Mouse (Mus musculus) neutrophil, adult 5-6 weeks (primary cell): ENCODE data around the gene Lap3. TPM values are rescaled to one million over a fixed set of nuclear protein-coding genes. Genes with fewer than 3 reads are reported as not detected.

Source experiments
- ATAC-seq: fragments of 151-379, 151-347 bp; 2 replicates; pipeline ENCODE4 v1.8.0; 2017; ENCODE audit warnings: mild to moderate bottlenecking, moderate TSS enrichment; ENCODE audit not compliant: insufficient number of reproducible peaks, poor library complexity, low FRiP score, severe bottlenecking; ENCODE audit errors: extremely low read depth
- total RNA-seq: library from RNA; stranded (forward); fragments of 200-1000 nt; gene quantifications from 2 replicates; pipeline ENCODE4 v1.2.3, GENCODE M21; 2017

The Lap3 gene
- total RNA-seq, 1 experiment from 2014 or later, result 6.1 TPM

- no peak for ATAC-seq
Observed at GRCm38 (mm10) chr5:45494093-45494755, 1.1 kb downstream of the Lap3 start.

GRCm38 (mm10) chr5:45495429-45495975, 2.3 kb downstream of the Lap3 start:
- ATAC-seq, result no peak

GRCm38 (mm10) chr5:45496042-45496441, 2.9 kb downstream of the Lap3 start:
- ATAC-seq, result no peak

- ATAC-seq, result no peak
Observed at GRCm38 (mm10) chr5:45496479-45496878, 3.3 kb downstream of the Lap3 start.

- no peak for ATAC-seq
Observed at GRCm38 (mm10) chr5:45496930-45497550, 3.9 kb downstream of the Lap3 start.

GRCm38 (mm10) chr5:45497564-45497963, 4.4 kb downstream of the Lap3 start:
- ATAC-seq, result no peak

- no peak for ATAC-seq
Observed at GRCm38 (mm10) chr5:45510071-45510470, 16.9 kb downstream of the Lap3 start.

- ATAC-seq, result no peak
Observed at GRCm38 (mm10) chr5:45512908-45513307, 19.7 kb downstream of the Lap3 start.

GRCm38 (mm10) chr5:45513511-45513910, 20.3 kb downstream of the Lap3 start:
- no peak for ATAC-seq

- no peak for ATAC-seq
Observed at GRCm38 (mm10) chr5:45514599-45514998, 21.4 kb downstream of the Lap3 start.

GRCm38 (mm10) chr5:45515151-45515743, 22.1 kb downstream of the Lap3 start:
- ATAC-seq, result no peak

GRCm38 (mm10) chr5:45519960-45520808, 27.0 kb downstream of the Lap3 start, which contains the start of gene Med28:
Gene Med28, plus strand, starts transcription at chr5:45520229.
- ATAC-seq, result peak; percentile 82

GRCm38 (mm10) chr5:45520809-45521110, 27.6 kb downstream of the Lap3 start:
- no peak for ATAC-seq

- ATAC-seq, result no peak
Observed at GRCm38 (mm10) chr5:45521601-45522000, 28.4 kb downstream of the Lap3 start.

- ATAC-seq, result no peak
Observed at GRCm38 (mm10) chr5:45525101-45525500, 31.9 kb downstream of the Lap3 start.

GRCm38 (mm10) chr5:45526338-45526737, 33.2 kb downstream of the Lap3 start:
- no peak for ATAC-seq

GRCm38 (mm10) chr5:45529696-45530095, 36.5 kb downstream of the Lap3 start:
- no peak for ATAC-seq

GRCm38 (mm10) chr5:45534319-45535098, 41.3 kb downstream of the Lap3 start:
- peak; percentile 45; the same call in 1 of the 2 replicates for ATAC-seq

- no peak for ATAC-seq
Observed at GRCm38 (mm10) chr5:45535177-45535576, 42.0 kb downstream of the Lap3 start.
